Mouse (Mus musculus): ENCODE measurements at regions not wholly inside any gene's neighbourhood (a gene's known extent, or its start where the extent isn't known, plus 50 kb on each side); places are given as distances from the start of the nearest gene placed in this dataset.

GRCm38 (mm10) chr11:24688160-24688782 lies 610.4 kb downstream of the Bcl11a start:
- Histone ChIP-seq H3K4me3 (no peak overlapping the region), H3K9me3 (no peaks in the 10 kb centered on the region), H3K9ac (no peak overlapping the region), H3K4me2 (replicated peaks) (no peak overlapping the region), H3K27me3 (replicated peaks) (no peaks in the 10 kb centered on the region), H3K36me3 (no peaks in the 10 kb centered on the region), H3K4me1 (peaks cover 8% of the 10 kb centered on the region; the same call in 1 of the 2 replicates), H3K27ac (no peak overlapping the region)
- WGBS, result 89% methylated on average over 2 of the region's 2 CpGs
- ATAC-seq (ENCODE audit: low FRiP score, low read depth), result no peak

DNA sequence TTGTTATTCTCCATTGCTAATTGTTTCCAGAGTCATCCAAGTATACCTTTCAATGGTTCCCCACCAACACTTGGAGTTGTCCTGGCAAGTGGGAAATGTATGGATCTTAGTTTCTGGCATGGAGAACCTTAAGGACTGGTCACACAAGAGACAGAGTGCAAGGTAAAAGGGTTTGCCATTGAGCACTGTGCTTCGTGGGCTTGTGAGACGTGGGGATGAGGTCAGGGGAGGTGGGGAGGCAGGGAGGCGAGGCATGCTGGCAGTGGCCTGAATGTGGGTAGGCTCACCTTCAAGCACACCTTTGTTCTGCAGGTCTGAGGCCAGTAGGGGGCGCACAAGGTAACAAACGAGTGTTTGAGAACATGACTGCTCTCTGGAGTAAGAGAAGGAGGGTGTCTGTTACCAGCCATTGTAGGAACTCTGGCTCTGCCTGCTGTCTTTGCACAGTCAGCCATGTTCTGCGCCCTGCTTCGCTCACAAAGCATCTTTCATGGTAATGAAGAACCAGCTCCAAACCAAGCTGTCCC lies 612.0 kb downstream of the Bcl11a start:
- WGBS, result 47% methylated on average over 7 of the region's 7 CpGs

GRCm38 (mm10) chr11:24693926-24694325 lies 616.1 kb downstream of the Bcl11a start:
- no peak overlapping the region for H3K4me2 ChIP-seq (replicated peaks)
- no peak overlapping the region for H3K9ac ChIP-seq
- H3K36me3 ChIP-seq, result no peaks in the 10 kb centered on the region
- H3K27me3 ChIP-seq (replicated peaks), result no peaks in the 10 kb centered on the region
- no peak overlapping the region for H3K4me3 ChIP-seq
- ATAC-seq (ENCODE audit: low FRiP score, low read depth), result no peak
- WGBS, result 93% methylated on average over 6 of the region's 6 CpGs
- no peak overlapping the region for H3K27ac ChIP-seq
- H3K4me1 ChIP-seq, result no peaks in the 10 kb centered on the region
- no peaks in the 10 kb centered on the region for H3K9me3 ChIP-seq

More for the DNA sequence above, 612.0 kb downstream of the Bcl11a start:
- Histone ChIP-seq H3K9ac (no peak overlapping the region), H3K27me3 (replicated peaks) (no peaks in the 10 kb centered on the region), H3K4me2 (replicated peaks) (no peak overlapping the region), H3K9me3 (no peaks in the 10 kb centered on the region), H3K4me1 (peaks cover 8% of the 10 kb centered on the region; the same call in 1 of the 2 replicates), H3K36me3 (no peaks in the 10 kb centered on the region), H3K4me3 (no peak overlapping the region), H3K27ac (no peak overlapping the region)
- ATAC-seq (ENCODE audit: low FRiP score, low read depth), result no peak

GRCm38 (mm10) chr11:24695010-24695720 lies 617.3 kb downstream of the Bcl11a start:
- WGBS, result 64% methylated on average over 5 of the region's 5 CpGs
- no peak for ATAC-seq (ENCODE audit: low FRiP score, low read depth)
- no peaks in the 10 kb centered on the region for H3K27me3 ChIP-seq (replicated peaks)

DNA sequence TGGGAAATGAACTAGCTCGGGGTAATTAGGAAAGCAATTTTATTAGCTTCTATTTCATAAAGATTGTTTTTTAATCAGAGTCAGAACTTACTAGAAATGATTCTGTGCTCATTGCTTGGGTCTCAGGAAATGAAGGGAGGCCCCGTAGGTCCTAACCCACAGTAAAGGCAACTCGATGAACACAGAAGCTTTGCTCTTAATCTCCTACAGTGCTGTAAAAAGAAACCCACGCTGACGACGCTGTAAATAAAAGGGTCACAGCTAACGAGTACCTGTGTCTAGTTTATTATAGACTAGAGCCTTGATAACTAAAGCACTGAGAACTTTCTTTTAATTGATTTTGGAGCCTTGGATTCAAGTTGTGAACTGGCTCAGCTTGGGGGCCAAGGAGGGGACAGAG lies 618.7 kb downstream of the Bcl11a start:
- Histone ChIP-seq H3K27me3 (replicated peaks) (no peaks in the 10 kb centered on the region), H3K4me2 (replicated peaks) (no peak overlapping the region), H3K36me3 (no peaks in the 10 kb centered on the region), H3K9me3 (no peaks in the 10 kb centered on the region), H3K27ac (no peak overlapping the region), H3K4me1 (no peaks in the 10 kb centered on the region), H3K4me3 (no peak overlapping the region), H3K9ac (no peak overlapping the region)
- 48% methylated on average over 7 of the region's 7 CpGs for WGBS
- no peak for ATAC-seq (ENCODE audit: low FRiP score, low read depth)

More at GRCm38 (mm10) chr11:24695010-24695720, 617.3 kb downstream of the Bcl11a start:
- Histone ChIP-seq H3K27ac (no peak overlapping the region), H3K36me3 (no peaks in the 10 kb centered on the region), H3K4me3 (no peak overlapping the region), H3K9me3 (no peaks in the 10 kb centered on the region), H3K4me2 (replicated peaks) (no peak overlapping the region), H3K4me1 (no peaks in the 10 kb centered on the region), H3K9ac (no peak overlapping the region)

DNA sequence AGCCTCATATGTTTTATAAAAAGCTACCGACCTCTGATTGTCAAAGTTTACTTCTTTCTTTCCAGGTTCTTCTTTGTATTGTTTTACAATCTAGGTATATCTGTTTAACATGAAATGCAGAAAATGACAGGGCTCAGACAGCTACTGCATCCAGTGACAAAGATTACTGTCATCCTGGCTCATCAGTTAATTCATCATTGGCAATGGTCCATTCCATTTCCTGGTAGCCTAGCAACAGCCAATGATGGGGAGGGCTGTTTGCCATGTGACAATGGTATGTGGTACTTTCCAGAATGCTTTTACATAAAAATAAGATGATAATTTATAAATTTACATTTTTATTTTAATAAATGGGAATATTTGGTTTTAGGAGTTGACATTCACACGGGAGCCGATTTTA lies 630.9 kb downstream of the Bcl11a start:
- no peak overlapping the region for H3K4me3 ChIP-seq
- H3K4me2 ChIP-seq (replicated peaks), result no peak overlapping the region
- H3K4me1 ChIP-seq, result no peaks in the 10 kb centered on the region
- WGBS, result 71% methylated on average over 3 of the region's 3 CpGs
- no peaks in the 10 kb centered on the region for H3K9me3 ChIP-seq
- H3K36me3 ChIP-seq, result no peaks in the 10 kb centered on the region
- H3K27me3 ChIP-seq (replicated peaks), result no peaks in the 10 kb centered on the region
- no peak for ATAC-seq (ENCODE audit: low FRiP score, low read depth)
- no peak overlapping the region for H3K27ac ChIP-seq
- no peak overlapping the region for H3K9ac ChIP-seq

DNA sequence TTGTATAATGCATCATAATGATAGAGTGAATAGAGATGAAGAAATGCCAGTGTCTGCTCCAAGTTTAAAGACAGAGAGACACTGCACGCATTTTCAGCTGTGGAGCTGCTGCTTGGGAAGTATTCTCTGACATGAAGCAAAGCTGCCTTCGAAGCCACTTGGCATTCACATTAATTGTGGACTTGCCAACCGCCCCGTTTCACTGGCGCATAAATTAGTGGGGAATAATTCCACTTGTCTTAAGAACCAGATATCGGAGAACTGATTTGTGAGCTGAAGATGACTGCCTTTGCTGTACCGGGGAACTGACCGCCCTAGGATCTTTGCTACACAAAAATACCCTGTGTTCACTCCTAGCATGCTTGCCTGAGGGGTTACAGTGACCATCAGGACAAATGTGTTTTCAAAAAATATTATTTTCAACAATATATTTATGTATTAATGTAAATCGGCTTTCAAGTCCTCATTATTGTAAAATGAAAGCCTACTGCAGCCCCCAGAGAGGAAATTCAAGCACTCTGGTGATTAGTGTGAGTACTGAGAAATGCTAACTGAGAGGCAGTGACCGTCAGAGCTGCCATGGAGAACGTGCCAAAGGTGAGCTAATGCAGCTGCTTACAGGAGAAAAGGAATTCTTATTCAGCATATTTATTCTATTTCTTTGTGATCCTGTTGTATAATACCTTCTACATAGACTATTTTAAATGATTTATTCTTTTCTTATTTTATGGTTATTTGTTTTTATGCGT lies 638.9 kb downstream of the Bcl11a start:
- ATAC-seq (ENCODE audit: low FRiP score, low read depth), result no peak
- Histone ChIP-seq H3K27ac (no peak overlapping the region), H3K9me3 (no peaks in the 10 kb centered on the region), H3K27me3 (replicated peaks) (no peaks in the 10 kb centered on the region), H3K4me3 (no peak overlapping the region), H3K4me1 (0 out of 2 replicates have a peak, but pooled peaks cover 5% of the 10 kb centered on the region), H3K9ac (no peak overlapping the region), H3K4me2 (replicated peaks) (no peak overlapping the region), H3K36me3 (no peaks in the 10 kb centered on the region)
- 64% methylated on average over 12 of the region's 12 CpGs for WGBS

- no peak overlapping the region for H3K9ac ChIP-seq
- no peaks in the 10 kb centered on the region for H3K27me3 ChIP-seq (replicated peaks)
- no peaks in the 10 kb centered on the region for H3K9me3 ChIP-seq
- H3K27ac ChIP-seq, result no peak overlapping the region
- H3K4me3 ChIP-seq, result no peak overlapping the region
- H3K4me2 ChIP-seq (replicated peaks), result no peak overlapping the region
- H3K36me3 ChIP-seq, result no peaks in the 10 kb centered on the region
- H3K4me1 ChIP-seq, result no peaks in the 10 kb centered on the region
- no peak for ATAC-seq (ENCODE audit: low FRiP score, low read depth)
- 82% methylated on average over 5 of the region's 5 CpGs for WGBS
These were observed 646.5 kb downstream of the Bcl11a start for GRCm38 (mm10) chr11:24724259-24724937.

DNA sequence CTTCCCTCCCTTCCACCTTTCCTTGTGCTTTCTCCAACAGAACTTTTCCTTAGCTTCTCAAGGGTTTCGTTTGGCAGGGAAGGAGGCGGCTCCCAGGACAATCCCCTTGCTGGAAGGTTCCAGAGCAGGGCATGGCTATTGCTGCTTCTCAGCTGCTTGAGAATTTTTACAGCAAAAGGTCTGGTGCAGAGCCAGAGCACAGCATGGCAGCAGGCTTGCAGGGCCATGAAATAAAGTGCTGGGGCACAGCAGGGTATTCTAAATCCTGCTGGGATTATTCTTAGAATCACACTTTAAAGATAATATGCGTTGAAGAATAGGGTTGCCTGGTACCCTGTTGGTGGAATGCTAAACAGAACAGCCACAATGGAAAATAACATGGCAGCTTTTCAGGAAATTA lies 648.5 kb downstream of the Bcl11a start:
- ATAC-seq (ENCODE audit: low FRiP score, low read depth), result no peak
- no peak overlapping the region for H3K9ac ChIP-seq
- H3K4me1 ChIP-seq, result no peaks in the 10 kb centered on the region
- H3K4me3 ChIP-seq, result no peak overlapping the region
- WGBS, result 31% methylated on average over 3 of the region's 3 CpGs
- H3K27me3 ChIP-seq (replicated peaks), result no peaks in the 10 kb centered on the region
- H3K4me2 ChIP-seq (replicated peaks), result no peak overlapping the region
- no peaks in the 10 kb centered on the region for H3K36me3 ChIP-seq
- H3K27ac ChIP-seq, result no peak overlapping the region
- H3K9me3 ChIP-seq, result no peaks in the 10 kb centered on the region

DNA sequence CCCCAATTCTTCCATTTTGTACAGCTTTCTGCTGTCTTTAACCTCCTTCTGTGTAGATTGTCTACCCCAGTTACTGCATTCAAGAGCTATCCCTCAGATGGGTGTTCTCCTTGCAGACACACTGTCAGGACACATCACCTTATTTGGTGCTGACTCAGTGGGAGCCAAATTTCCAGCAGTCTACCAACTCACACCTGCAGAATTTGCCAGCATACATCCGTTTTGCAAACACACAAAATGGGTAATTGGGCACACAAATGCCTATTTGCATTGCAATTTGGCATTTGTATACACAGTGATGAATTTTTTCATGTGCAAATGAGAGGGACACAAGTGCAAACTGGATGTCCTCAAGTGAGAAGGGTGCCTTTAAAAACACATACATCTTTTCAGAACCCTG lies 649.5 kb downstream of the Bcl11a start:
- H3K4me3 ChIP-seq, result no peak overlapping the region
- H3K27ac ChIP-seq, result no peak overlapping the region
- no peaks in the 10 kb centered on the region for H3K9me3 ChIP-seq
- H3K4me2 ChIP-seq (replicated peaks), result no peak overlapping the region
- H3K27me3 ChIP-seq (replicated peaks), result no peaks in the 10 kb centered on the region
- no peak for ATAC-seq (ENCODE audit: low FRiP score, low read depth)
- no peaks in the 10 kb centered on the region for H3K36me3 ChIP-seq
- no peaks in the 10 kb centered on the region for H3K4me1 ChIP-seq
- WGBS, result 47% methylated on average over 1 of the region's 1 CpGs
- H3K9ac ChIP-seq, result no peak overlapping the region

DNA sequence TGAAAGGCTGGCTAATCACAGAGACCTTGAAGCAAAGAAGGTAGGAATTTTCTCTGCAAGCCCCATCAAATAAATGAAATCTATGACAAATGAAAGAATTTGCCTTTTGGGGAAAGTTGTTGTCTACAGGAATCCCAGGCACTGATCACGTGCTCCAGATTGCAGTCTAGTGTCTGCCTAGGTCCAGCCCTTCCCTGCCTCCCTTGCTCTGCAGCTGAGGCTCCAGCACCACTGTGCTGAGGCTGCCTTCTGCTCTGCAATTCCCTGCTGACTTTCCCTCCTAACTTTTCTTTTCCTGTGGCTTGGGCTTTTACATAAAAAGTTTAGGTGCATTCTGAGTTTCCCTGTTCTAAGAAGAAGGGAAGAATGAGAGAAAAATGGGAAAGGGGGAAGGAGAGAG lies 653.6 kb downstream of the Bcl11a start:
- no peak overlapping the region for H3K4me3 ChIP-seq
- ATAC-seq (ENCODE audit: low FRiP score, low read depth), result 0 out of 2 replicates have a peak, but pooled peaks have one; percentile 61
- WGBS, result 8% methylated on average over 1 of the region's 1 CpGs

More for the DNA sequence above, 653.6 kb downstream of the Bcl11a start:
- H3K27me3 ChIP-seq (replicated peaks), result no peaks in the 10 kb centered on the region
- H3K9me3 ChIP-seq, result no peaks in the 10 kb centered on the region
- H3K4me1 ChIP-seq, result no peaks in the 10 kb centered on the region
- no peaks in the 10 kb centered on the region for H3K36me3 ChIP-seq
- H3K9ac ChIP-seq, result no peak overlapping the region
- no peak overlapping the region for H3K4me2 ChIP-seq (replicated peaks)
- no peak overlapping the region for H3K27ac ChIP-seq
